Mouse (Mus musculus): ENCODE measurements around the gene Prr29. TPM values are rescaled to one million over a fixed set of nuclear protein-coding genes. Genes with fewer than 3 reads are reported as not detected.

Prr29 gene
- polyA plus RNA-seq, 1 experiment: not detected

DNA sequence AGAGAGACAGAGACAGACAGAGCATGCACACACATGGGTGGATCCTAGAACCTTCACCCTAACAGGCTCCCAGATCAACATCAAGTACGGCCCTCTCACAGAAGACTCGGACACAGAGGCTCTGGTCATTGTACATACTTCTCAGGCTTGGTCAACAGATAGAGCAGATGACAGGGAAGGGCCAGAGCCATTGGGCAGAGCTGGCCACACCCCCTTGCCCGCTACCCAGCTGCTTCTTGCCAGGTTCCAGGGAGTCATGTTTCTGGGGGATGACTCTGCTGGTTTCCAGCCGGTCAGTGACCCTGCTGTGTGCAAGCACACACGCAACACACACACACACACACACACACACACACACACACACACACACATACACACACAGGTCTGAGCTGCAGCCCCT, 14.4 kb upstream of the Prr29 start:
- H3K36me3 ChIP-seq (ENCODE audit: control insufficient read depth, insufficient read depth, low read length, poor library complexity, severe bottlenecking): no peaks in the 10 kb centered on the region
- no peak overlapping the region for H3K4me3 ChIP-seq (ENCODE audit: low read depth, low read length)
- no peaks in the 10 kb centered on the region for H3K4me1 ChIP-seq (ENCODE audit: control insufficient read depth, insufficient read depth, low read length)
- H3K27ac ChIP-seq (ENCODE audit: insufficient read depth, low read length): no peak overlapping the region
- TF ChIP-seq POLR2A (IDR thresholded peaks at IDR 0.05; ENCODE audit: insufficient read depth, low read length) (no peak), CTCF (IDR thresholded peaks at IDR 0.05; ENCODE audit: low read depth, low read length) (no peak), EP300 (IDR thresholded peaks at IDR 0.05; ENCODE audit: insufficient read depth, low read depth, low read length) (no peak)
- H3K9me3 ChIP-seq (replicated peaks; ENCODE audit: control insufficient read depth, insufficient read depth, low read length, poor library complexity, severe bottlenecking): no peaks in the 10 kb centered on the region
- no peak overlapping the region for H3K9ac ChIP-seq (ENCODE audit: low read depth, poor library complexity, severe bottlenecking)
- no peaks in the 10 kb centered on the region for H3K27me3 ChIP-seq (ENCODE audit: control insufficient read depth, insufficient read depth, low read length, poor library complexity, severe bottlenecking)

- H3K36me3 ChIP-seq (ENCODE audit: control insufficient read depth, insufficient read depth, low read length, poor library complexity, severe bottlenecking): no peaks in the 10 kb centered on the region
- no peak overlapping the region for H3K27ac ChIP-seq (ENCODE audit: insufficient read depth, low read length)
- H3K4me1 ChIP-seq (ENCODE audit: control insufficient read depth, insufficient read depth, low read length): no peaks in the 10 kb centered on the region
- H3K9me3 ChIP-seq (replicated peaks; ENCODE audit: control insufficient read depth, insufficient read depth, low read length, poor library complexity, severe bottlenecking): no peaks in the 10 kb centered on the region
- H3K4me3 ChIP-seq (ENCODE audit: low read depth, low read length): no peak overlapping the region
- TF ChIP-seq CTCF (IDR thresholded peaks at IDR 0.05; ENCODE audit: low read depth, low read length): no peak
- TF ChIP-seq EP300 (IDR thresholded peaks at IDR 0.05; ENCODE audit: insufficient read depth, low read depth, low read length): no peak
- TF ChIP-seq POLR2A (IDR thresholded peaks at IDR 0.05; ENCODE audit: insufficient read depth, low read length): no peak
- H3K27me3 ChIP-seq (ENCODE audit: control insufficient read depth, insufficient read depth, low read length, poor library complexity, severe bottlenecking): no peaks in the 10 kb centered on the region
- no peak overlapping the region for H3K9ac ChIP-seq (ENCODE audit: low read depth, poor library complexity, severe bottlenecking)
These were observed 14.0 kb upstream of the Prr29 start for GRCm38 (mm10) chr11:106351253-106351652.

- H3K9me3 ChIP-seq (replicated peaks; ENCODE audit: control insufficient read depth, insufficient read depth, low read length, poor library complexity, severe bottlenecking): no peaks in the 10 kb centered on the region
- no peaks in the 10 kb centered on the region for H3K4me1 ChIP-seq (ENCODE audit: control insufficient read depth, insufficient read depth, low read length)
- H3K27me3 ChIP-seq (ENCODE audit: control insufficient read depth, insufficient read depth, low read length, poor library complexity, severe bottlenecking): no peaks in the 10 kb centered on the region
- no peak overlapping the region for H3K27ac ChIP-seq (ENCODE audit: insufficient read depth, low read length)
- H3K4me3 ChIP-seq (ENCODE audit: low read depth, low read length): no peak overlapping the region
- H3K36me3 ChIP-seq (ENCODE audit: control insufficient read depth, insufficient read depth, low read length, poor library complexity, severe bottlenecking): no peaks in the 10 kb centered on the region
- TF ChIP-seq POLR2A (IDR thresholded peaks at IDR 0.05; ENCODE audit: insufficient read depth, low read length) (no peak), CTCF (IDR thresholded peaks at IDR 0.05; ENCODE audit: low read depth, low read length) (no peak), EP300 (IDR thresholded peaks at IDR 0.05; ENCODE audit: insufficient read depth, low read depth, low read length) (no peak)
- no peak overlapping the region for H3K9ac ChIP-seq (ENCODE audit: low read depth, poor library complexity, severe bottlenecking)
These were observed 13.3 kb upstream of the Prr29 start for GRCm38 (mm10) chr11:106351941-106352340.

DNA sequence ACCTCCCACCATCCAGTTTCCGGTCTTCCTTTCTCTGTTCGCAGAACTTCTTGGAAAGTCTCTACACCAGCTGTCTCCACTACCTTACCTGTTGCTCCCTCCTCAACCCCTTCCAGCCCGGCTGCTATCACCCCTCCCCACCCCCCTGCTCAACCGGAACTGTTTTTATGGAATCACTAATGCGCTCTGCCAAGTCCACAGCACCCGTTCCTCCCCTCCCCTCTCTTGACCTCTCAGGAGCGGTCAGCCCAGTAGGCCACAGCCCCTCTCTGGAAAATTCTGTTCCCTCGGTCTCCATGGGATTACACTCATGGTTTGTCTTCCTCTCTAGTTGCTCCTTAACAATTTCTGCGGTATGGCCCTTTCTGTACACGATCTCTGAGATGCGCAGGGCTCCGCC, 12.1 kb upstream of the Prr29 start, which contains the start of gene Scn4a:
Gene Scn4a (minus strand): TSS at position 101 of the 400 bp plus-strand sequence.
- H3K4me1 ChIP-seq (ENCODE audit: control insufficient read depth, insufficient read depth, low read length): no peaks in the 10 kb centered on the region

DNA sequence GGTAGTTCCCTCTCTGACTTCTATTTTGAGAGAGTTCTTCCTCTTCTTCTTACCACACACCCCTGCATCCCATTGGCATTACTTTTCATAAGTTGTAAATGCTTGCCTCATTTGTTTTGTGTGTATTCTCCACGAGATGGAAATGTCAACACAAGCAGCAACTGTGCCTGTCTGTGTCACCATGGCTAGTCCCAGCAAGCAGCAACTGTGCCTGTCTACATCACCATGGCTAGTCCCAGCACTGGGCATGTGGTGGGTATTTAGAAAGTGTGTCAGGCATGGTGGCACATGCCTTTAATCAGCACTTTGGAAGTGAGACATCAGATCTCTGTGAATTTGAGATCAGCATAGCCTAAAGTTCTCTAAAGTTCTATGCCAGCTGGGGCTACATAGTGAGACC, 11.1 kb upstream of the Prr29 start:
- Histone ChIP-seq H3K4me3 (ENCODE audit: low read depth, low read length) (no peak overlapping the region), H3K4me1 (ENCODE audit: control insufficient read depth, insufficient read depth, low read length) (no peaks in the 10 kb centered on the region), H3K27me3 (ENCODE audit: control insufficient read depth, insufficient read depth, low read length, poor library complexity, severe bottlenecking) (no peaks in the 10 kb centered on the region), H3K36me3 (ENCODE audit: control insufficient read depth, insufficient read depth, low read length, poor library complexity, severe bottlenecking) (no peaks in the 10 kb centered on the region), H3K9ac (ENCODE audit: low read depth, poor library complexity, severe bottlenecking) (no peak overlapping the region), H3K27ac (ENCODE audit: insufficient read depth, low read length) (no peak overlapping the region), H3K9me3 (replicated peaks; ENCODE audit: control insufficient read depth, insufficient read depth, low read length, poor library complexity, severe bottlenecking) (no peaks in the 10 kb centered on the region)
- TF ChIP-seq EP300 (IDR thresholded peaks at IDR 0.05; ENCODE audit: insufficient read depth, low read depth, low read length): no peak
- no peak for TF ChIP-seq POLR2A (IDR thresholded peaks at IDR 0.05; ENCODE audit: insufficient read depth, low read length)
- TF ChIP-seq CTCF (IDR thresholded peaks at IDR 0.05; ENCODE audit: low read depth, low read length): no peak

More for the DNA sequence above, 12.1 kb upstream of the Prr29 start, which contains the start of gene Scn4a:
- H3K9me3 ChIP-seq (replicated peaks; ENCODE audit: control insufficient read depth, insufficient read depth, low read length, poor library complexity, severe bottlenecking): no peaks in the 10 kb centered on the region
- H3K36me3 ChIP-seq (ENCODE audit: control insufficient read depth, insufficient read depth, low read length, poor library complexity, severe bottlenecking): no peaks in the 10 kb centered on the region
- H3K9ac ChIP-seq (ENCODE audit: low read depth, poor library complexity, severe bottlenecking): no peak within 1 kb of the TSS
- no peak within 1 kb of the TSS for H3K4me3 ChIP-seq (ENCODE audit: low read depth, low read length)
- H3K27me3 ChIP-seq (ENCODE audit: control insufficient read depth, insufficient read depth, low read length, poor library complexity, severe bottlenecking): no peaks in the 10 kb centered on the region
- no peak for TF ChIP-seq CTCF (IDR thresholded peaks at IDR 0.05; ENCODE audit: low read depth, low read length)
- no peak for TF ChIP-seq EP300 (IDR thresholded peaks at IDR 0.05; ENCODE audit: insufficient read depth, low read depth, low read length)
- TF ChIP-seq POLR2A (IDR thresholded peaks at IDR 0.05; ENCODE audit: insufficient read depth, low read length): no peak
- H3K27ac ChIP-seq (ENCODE audit: insufficient read depth, low read length): no peak within 1 kb of the TSS

DNA sequence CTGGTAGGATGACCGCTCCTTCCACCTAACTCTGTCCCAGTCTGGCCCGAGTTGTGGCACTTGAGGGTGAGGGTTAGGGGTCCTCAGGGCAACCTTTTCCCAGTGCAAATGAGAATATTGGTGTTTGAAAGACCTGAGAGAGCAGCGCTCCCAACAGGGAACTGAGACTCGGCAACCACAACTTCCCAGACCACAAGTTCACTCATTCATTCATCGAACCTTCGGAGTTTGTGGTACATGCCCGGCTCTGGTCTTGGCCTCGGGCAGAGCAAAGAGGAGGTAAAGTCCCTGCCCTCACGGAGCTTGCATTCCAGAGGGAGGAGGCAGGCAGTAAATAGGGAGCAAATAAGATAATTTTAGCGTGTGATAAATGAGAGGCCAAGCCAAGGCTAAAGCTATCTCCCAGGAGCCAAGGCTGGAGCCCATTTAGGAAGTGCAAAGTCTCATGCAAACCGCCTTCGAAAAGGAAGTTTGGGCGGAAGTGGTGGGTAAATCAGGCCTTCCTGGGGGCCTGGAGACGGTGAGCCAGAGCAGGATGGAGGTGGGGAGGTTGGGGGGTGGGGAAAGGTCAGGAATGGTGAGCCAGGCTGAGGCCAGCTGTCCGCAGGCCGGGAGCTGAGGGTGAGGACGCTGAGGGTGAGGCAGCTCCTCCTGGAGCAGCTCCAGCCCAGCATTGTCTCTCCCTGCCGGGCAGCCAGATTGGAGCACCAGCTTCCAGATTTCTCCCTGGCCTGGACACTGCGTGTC, 9.7 kb upstream of the Prr29 start:
- Histone ChIP-seq H3K36me3 (ENCODE audit: control insufficient read depth, insufficient read depth, low read length, poor library complexity, severe bottlenecking) (no peaks in the 10 kb centered on the region), H3K4me1 (ENCODE audit: control insufficient read depth, insufficient read depth, low read length) (no peaks in the 10 kb centered on the region), H3K27ac (ENCODE audit: insufficient read depth, low read length) (no peak overlapping the region), H3K27me3 (ENCODE audit: control insufficient read depth, insufficient read depth, low read length, poor library complexity, severe bottlenecking) (no peaks in the 10 kb centered on the region), H3K9ac (ENCODE audit: low read depth, poor library complexity, severe bottlenecking) (no peak overlapping the region), H3K9me3 (replicated peaks; ENCODE audit: control insufficient read depth, insufficient read depth, low read length, poor library complexity, severe bottlenecking) (no peaks in the 10 kb centered on the region), H3K4me3 (ENCODE audit: low read depth, low read length) (no peak overlapping the region)
- TF ChIP-seq CTCF (IDR thresholded peaks at IDR 0.05; ENCODE audit: low read depth, low read length) (no peak), POLR2A (IDR thresholded peaks at IDR 0.05; ENCODE audit: insufficient read depth, low read length) (no peak), EP300 (IDR thresholded peaks at IDR 0.05; ENCODE audit: insufficient read depth, low read depth, low read length) (no peak)

Measured in ES-Bruce4 (cell line).